ENCODE assay signal across 26 mouse cellular contexts in genomic region chr8:34363131-34363530, GRCm38 (mm10).
DNase-seq lines count a peak whose midpoint lies in the region; ATAC-seq and TF ChIP-seq lines count a peak whose summit lies in the region.
"Had no signal": no experiment of that assay in that cellular context is flagged by ENCODE, and none has a peak within 500 bp of the region (broad histone marks: within the 10 kb centered on the region; RNA-seq: fewer than 3 reads in every experiment).

No protein-coding gene starts in this region.

- WGBS in hindbrain, embryonic 11.5 days: 25% methylated on average over 4 of the region's 4 CpGs
- 27% methylated on average over 4 of the region's 4 CpGs for WGBS in hindbrain, postnatal 0 days
- 46% methylated on average over 4 of the region's 4 CpGs for WGBS in limb, embryonic 10.5 days
- 6% methylated on average over 4 of the region's 4 CpGs for WGBS in neural tube, embryonic 14.5 days

- no peak overlapping the region for H3K4me2 ChIP-seq in hindbrain, embryonic 11.5 days (replicated peaks; ENCODE audit: low read depth, low read length)
- no peak overlapping the region for H3K4me2 ChIP-seq in hindbrain, postnatal 0 days (ENCODE audit: low read depth, low read length)
- H3K4me2 ChIP-seq in neural tube, embryonic 14.5 days (ENCODE audit: low read depth, low read length): peak overlapping the region; percentile 48
- H3K4me2 ChIP-seq: intestine, embryonic 15.5 days; limb, embryonic 13.5 days; liver, embryonic 13.5 days had no signal

- TF ChIP-seq CTCF in hindbrain, postnatal 0 days (IDR thresholded peaks at IDR 0.05; ENCODE audit: low read depth): no peak

- DNase-seq in hindbrain, embryonic 11.5 days (ENCODE audit: low spot score): peak; percentile 52
- no peak for DNase-seq in hindbrain, postnatal 0 days (ENCODE audit: low spot score)
- peak; percentile 43 for DNase-seq in embryo, embryonic 11.5 days (ENCODE audit: low read depth, low spot score)
- no peak for DNase-seq in limb, embryonic 10.5 days (ENCODE audit: low spot score)
- no peak for DNase-seq in frontal cortex, postnatal 14 days (ENCODE audit: low spot score in 2 of 2)
- DNase-seq in frontal cortex, adult 2 months (ENCODE audit: extremely low spot score in 1 of 2, low spot score in 1 of 2): no peak
- no peak for DNase-seq in kidney, postnatal 14 days
- DNase-seq: cerebellum, adult 11 months; cerebellum, postnatal 10 days; gastrocnemius, adult 2 months; heart, postnatal 4 days; kidney, adult 8-10 months; liver, embryonic 13.5 days; lung, adult 2 months; right cerebral cortex, adult 18-20 months; right cerebral cortex, postnatal 4 days; thymus, postnatal 36 days had no signal

- peak overlapping the region; percentile 74 for H3K27ac ChIP-seq in hindbrain, embryonic 11.5 days (ENCODE audit: low read depth, low read length)
- no peak overlapping the region for H3K27ac ChIP-seq in hindbrain, postnatal 0 days
- peak overlapping the region; percentile 46; the same call in 1 of the 2 replicates for H3K27ac ChIP-seq in limb, embryonic 10.5 days
- H3K27ac ChIP-seq in neural tube, embryonic 14.5 days (ENCODE audit: low read depth, low read length): peak overlapping the region; percentile 88
- H3K27ac ChIP-seq: forebrain, embryonic 10.5 days; gastrocnemius, adult 2 months; heart, embryonic 10.5 days; intestine, embryonic 15.5 days; layer of hippocampus, adult 2 months; limb, embryonic 13.5 days; liver, embryonic 13.5 days had no signal

- H3K36me3 ChIP-seq in hindbrain, embryonic 11.5 days (ENCODE audit: control insufficient read depth, insufficient read depth, low read length): no peaks in the 10 kb centered on the region
- H3K36me3 ChIP-seq in hindbrain, postnatal 0 days (ENCODE audit: insufficient read depth, low read length): no peaks in the 10 kb centered on the region
- H3K36me3 ChIP-seq in limb, embryonic 10.5 days: no peaks in the 10 kb centered on the region
- no peaks in the 10 kb centered on the region for H3K36me3 ChIP-seq in neural tube, embryonic 14.5 days (ENCODE audit: control insufficient read depth, insufficient read depth, low read length)
- H3K36me3 ChIP-seq: forebrain, embryonic 10.5 days; heart, embryonic 10.5 days; intestine, embryonic 15.5 days; limb, embryonic 13.5 days; liver, embryonic 13.5 days had no signal

- ATAC-seq in hindbrain, embryonic 11.5 days (ENCODE audit: low FRiP score): peak; percentile 72
- ATAC-seq in hindbrain, postnatal 0 days: no peak
- no peak for ATAC-seq in neural tube, embryonic 14.5 days (ENCODE audit: low read depth)
- ATAC-seq: CD4-positive, CD25-positive, alpha-beta regulatory T cell, adult 4 months; forebrain, embryonic 16.5 days; intestine, embryonic 15.5 days had no signal

- H3K27me3 ChIP-seq in hindbrain, embryonic 11.5 days (ENCODE audit: control insufficient read depth, insufficient read depth, low read length): no peaks in the 10 kb centered on the region
- H3K27me3 ChIP-seq in hindbrain, postnatal 0 days (ENCODE audit: insufficient read depth, low read length): no peaks in the 10 kb centered on the region
- no peaks in the 10 kb centered on the region for H3K27me3 ChIP-seq in limb, embryonic 10.5 days (ENCODE audit: low read depth, poor library complexity, severe bottlenecking)
- H3K27me3 ChIP-seq in neural tube, embryonic 14.5 days (ENCODE audit: control insufficient read depth, insufficient read depth, low read length): no peaks in the 10 kb centered on the region
- H3K27me3 ChIP-seq: intestine, embryonic 15.5 days; liver, embryonic 13.5 days; megakaryocyte, embryonic 14.5 days had no signal

- H3K9ac ChIP-seq in hindbrain, embryonic 11.5 days (ENCODE audit: low read depth, low read length): no peak overlapping the region
- no peak overlapping the region for H3K9ac ChIP-seq in hindbrain, postnatal 0 days (replicated peaks; ENCODE audit: low read length)
- H3K9ac ChIP-seq in neural tube, embryonic 14.5 days (replicated peaks; ENCODE audit: low read depth, low read length): peak overlapping the region; percentile 48; the same call in 1 of the 2 replicates
- H3K9ac ChIP-seq: intestine, embryonic 15.5 days; limb, embryonic 13.5 days; liver, embryonic 13.5 days had no signal

- H3K4me3 ChIP-seq in hindbrain, embryonic 11.5 days (ENCODE audit: low read depth, low read length): no peak overlapping the region
- H3K4me3 ChIP-seq in hindbrain, postnatal 0 days (ENCODE audit: low read length): no peak overlapping the region
- no peak overlapping the region for H3K4me3 ChIP-seq in limb, embryonic 10.5 days
- H3K4me3 ChIP-seq in neural tube, embryonic 14.5 days (ENCODE audit: low read depth, low read length): no peak overlapping the region
- H3K4me3 ChIP-seq: forebrain, embryonic 10.5 days; gastrocnemius, adult 2 months; heart, embryonic 10.5 days; intestine, embryonic 15.5 days; layer of hippocampus, adult 2 months; limb, embryonic 13.5 days; liver, embryonic 13.5 days; megakaryocyte, embryonic 14.5 days had no signal

- H3K4me1 ChIP-seq in hindbrain, embryonic 11.5 days (replicated peaks; ENCODE audit: control insufficient read depth, insufficient read depth, low read length): no peaks in the 10 kb centered on the region
- no peaks in the 10 kb centered on the region for H3K4me1 ChIP-seq in hindbrain, postnatal 0 days (ENCODE audit: insufficient read depth, low read length)
- H3K4me1 ChIP-seq in limb, embryonic 10.5 days: peaks cover 17% of the 10 kb centered on the region; the same call in 1 of the 2 replicates
- H3K4me1 ChIP-seq in neural tube, embryonic 14.5 days (ENCODE audit: control insufficient read depth, insufficient read depth, low read length): peaks cover 16% of the 10 kb centered on the region
- H3K4me1 ChIP-seq: heart, embryonic 10.5 days; intestine, embryonic 15.5 days; liver, embryonic 13.5 days; megakaryocyte, embryonic 14.5 days had no signal

- no peaks in the 10 kb centered on the region for H3K9me3 ChIP-seq in hindbrain, embryonic 11.5 days (ENCODE audit: control insufficient read depth, low read length)
- no peaks in the 10 kb centered on the region for H3K9me3 ChIP-seq in hindbrain, postnatal 0 days (ENCODE audit: low read length)
- H3K9me3 ChIP-seq in limb, embryonic 10.5 days (replicated peaks): no peaks in the 10 kb centered on the region
- H3K9me3 ChIP-seq in neural tube, embryonic 14.5 days (ENCODE audit: control insufficient read depth, low read length): no peaks in the 10 kb centered on the region
- H3K9me3 ChIP-seq: forebrain, embryonic 10.5 days; heart, embryonic 10.5 days; intestine, embryonic 15.5 days; limb, embryonic 13.5 days; liver, embryonic 13.5 days had no signal

Comparison
In these comparisons a context has a peak if more than half of its experiments do, and no peak if none do; other contexts are left out.
1. DNase-seq: peak in hindbrain, embryonic 11.5 days (single experiment) and embryo, embryonic 11.5 days (single experiment); none in hindbrain, postnatal 0 days (single experiment), limb, embryonic 10.5 days (single experiment), frontal cortex, postnatal 14 days (0 of 2), frontal cortex, adult 2 months (0 of 2) and kidney, postnatal 14 days (single experiment).